Mouse (Mus musculus) embryo, embryonic 10 days (tissue): ENCODE data around the gene Itfg2.

ENCODE experiments used
- DNase-seq: peaks from one replicate; pipeline ENCODE4 v3.0.0-alpha.2; 2015; ENCODE audit warnings: low spot score

The Itfg2 gene

DNA sequence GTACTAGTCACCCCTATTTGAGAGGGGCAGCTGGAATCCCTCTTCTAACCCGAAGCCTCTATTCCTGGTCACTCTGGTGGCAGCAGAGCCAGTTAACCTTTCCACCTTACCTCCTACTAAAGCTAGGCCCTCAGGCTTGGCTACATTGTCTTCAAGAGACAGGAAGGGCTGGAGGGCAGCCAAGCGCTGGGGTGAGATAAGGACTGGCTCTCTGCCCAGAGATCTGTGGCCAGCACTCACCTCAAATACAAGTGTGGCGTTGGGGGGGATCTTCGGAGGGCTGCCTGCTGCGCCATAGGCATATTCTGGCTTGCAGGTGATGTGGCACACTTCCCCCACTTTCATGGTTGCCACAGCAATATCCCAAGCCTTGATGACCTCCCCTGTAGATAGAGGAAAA is 10.7 kb upstream of the Itfg2 start:
- no peak for DNase-seq

DNA sequence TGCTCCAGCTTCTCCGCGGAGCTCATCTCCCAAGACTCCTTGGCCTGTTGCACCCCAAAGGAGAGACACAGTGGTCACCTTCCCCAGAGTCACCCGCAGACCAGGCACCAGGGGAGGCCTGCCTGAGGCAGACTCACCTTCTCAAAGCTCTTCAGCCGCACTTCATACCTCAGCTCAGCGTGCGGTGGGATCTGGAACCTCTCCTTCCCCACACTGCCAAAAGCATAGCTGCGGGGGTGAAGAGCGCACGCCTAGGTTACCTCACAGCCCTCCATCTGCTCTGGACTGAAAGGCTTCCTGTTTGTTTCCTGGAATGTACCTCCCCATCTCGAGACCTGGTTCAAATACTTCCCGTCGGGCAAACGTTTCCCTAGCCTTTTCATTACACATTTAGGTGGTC is 8.8 kb upstream of the Itfg2 start:
- no peak for DNase-seq

DNA sequence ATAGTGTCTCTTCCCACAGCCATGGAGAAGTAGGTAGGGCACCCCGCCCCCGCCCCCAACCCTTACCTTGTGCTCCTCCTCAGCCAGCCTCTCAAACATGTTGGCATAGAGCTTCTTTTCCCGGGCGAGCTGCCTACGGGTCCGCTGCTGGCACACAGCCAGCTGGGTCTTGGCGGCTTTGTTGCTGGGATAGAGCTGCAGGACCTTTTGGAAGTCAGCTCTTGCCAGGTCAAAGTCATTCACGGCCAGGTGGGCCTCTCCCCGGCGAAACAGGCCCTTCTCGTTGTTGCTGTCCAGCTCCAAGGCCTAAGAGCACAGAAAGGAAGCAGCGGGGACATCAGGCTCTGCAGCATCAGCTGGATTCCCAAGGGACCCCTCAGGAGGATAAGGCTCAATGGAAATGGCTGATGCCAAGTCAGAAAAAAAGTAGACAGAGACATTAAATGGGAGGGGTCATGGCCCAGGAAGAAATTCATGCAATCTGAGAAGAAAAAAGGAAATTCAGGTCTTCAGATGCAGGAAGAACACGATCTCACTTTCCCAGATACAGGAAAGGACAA is 7.7 kb upstream of the Itfg2 start:
- no peak for DNase-seq

DNA sequence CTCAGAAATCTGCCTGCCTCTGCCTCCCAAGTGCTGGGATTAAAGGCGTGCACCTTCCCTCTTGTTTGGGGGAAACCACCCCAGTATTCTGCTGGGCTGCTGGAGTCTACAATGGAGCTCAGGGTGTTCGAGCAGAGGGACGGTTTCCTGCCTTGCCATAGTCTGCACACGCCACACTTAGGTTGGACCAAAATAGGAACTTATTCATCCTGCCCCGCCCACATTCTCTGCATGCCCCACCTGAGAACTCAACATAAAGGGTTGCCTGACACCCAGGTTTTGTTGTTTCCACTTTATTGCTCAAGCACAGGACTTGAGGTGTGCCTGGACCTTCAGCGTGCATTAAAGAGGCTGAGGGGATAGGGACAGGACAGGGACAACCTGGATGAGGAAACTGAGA is 5.1 kb upstream of the Itfg2 start:
- no peak for DNase-seq

DNA sequence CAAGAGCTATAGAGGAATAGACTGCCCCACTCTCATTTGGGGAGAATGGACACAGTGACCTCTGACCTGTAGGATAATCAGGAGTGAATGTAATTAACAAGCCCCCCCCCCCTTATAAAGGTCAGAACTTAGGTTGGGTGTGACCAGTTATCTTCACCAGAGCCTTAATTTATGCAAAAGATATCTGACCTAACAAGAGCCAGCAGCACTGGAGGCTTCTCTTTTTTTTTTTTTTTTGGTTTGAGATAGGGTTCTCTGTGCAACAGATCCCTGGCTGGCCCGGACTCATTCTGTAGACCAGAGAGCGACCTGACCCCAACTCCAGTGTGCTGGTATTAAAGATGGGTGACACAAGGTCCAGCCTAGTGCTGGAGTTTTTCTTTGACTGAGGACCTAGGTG is 4.6 kb upstream of the Itfg2 start:
- no peak for DNase-seq

DNA sequence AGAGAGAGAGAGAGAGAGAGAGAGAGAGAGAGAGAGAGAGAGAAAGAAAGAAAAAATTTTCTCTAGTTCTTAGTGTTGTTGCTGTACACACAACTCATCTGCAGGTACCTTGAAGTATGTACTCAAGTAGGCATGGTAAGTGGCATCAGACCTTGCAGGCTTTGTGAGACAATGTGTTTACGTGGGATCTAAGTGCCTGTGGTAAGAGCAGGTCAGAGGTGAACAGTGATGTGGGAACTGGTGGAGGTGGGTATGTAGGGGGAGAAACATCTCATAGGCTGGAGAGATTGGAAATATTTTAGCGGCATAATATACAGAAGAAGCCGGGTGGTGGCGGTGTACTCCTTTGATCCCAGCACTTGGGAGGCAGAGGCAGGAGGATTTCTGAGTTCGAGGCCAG is 2.8 kb upstream of the Itfg2 start:
- DNase-seq: no peak

DNA sequence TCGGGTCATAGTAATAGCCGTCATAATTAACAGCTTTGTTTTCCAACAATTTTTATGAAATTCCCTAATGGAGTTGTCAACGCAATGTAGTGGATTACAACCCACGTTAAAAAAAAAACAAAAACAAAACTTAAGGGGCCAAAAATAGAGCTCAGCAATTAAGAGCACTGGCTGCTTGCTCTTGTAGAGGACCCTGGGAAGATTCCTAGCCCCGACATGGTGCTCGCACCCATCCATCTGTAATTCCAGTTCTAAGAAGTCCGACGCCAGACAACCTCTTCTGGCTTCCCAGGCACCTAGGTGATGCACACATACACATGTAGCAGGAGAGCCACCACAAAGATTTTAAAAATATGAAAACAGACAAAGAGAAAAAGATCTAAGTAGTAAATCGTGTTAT is 315 bp upstream of the Itfg2 start:
- DNase-seq: no peak

DNA sequence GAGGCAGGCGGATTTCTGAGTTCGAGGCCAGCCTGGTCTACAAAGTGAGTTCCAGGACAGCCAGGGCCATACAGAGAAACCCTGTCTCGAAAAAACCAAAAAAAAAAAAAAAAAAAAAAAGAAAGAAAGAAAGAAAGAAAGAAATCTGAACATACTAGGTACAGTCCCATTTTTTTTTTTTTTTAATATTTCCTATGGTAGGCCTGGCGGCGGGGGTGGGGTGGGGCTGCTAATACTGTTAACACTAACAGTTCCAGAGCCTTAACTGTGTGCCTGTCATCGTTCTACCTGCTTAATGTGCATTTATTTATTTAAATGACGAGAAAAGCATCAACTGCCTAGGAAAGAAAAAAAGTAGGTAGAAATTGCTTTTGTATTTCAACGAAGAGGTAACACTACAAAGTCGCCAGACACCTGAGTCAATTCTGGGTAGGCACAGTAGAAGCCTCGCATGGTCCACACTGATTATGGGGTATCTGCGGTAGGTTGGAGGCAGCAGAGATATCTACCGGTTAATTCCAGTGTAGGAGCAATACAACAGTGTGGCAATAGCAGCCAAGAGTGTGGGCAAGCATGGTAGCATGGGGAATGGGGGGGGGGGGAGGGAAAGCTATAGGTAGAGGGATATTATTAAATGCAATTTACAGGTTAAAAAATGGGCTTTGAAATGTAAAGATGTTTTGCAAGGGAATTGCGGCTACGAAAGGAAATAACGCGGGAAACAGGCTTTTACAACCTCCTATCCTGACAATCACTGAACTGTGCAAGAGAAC is 1.0 kb downstream of the Itfg2 start:
- DNase-seq: peak; percentile 21

DNA sequence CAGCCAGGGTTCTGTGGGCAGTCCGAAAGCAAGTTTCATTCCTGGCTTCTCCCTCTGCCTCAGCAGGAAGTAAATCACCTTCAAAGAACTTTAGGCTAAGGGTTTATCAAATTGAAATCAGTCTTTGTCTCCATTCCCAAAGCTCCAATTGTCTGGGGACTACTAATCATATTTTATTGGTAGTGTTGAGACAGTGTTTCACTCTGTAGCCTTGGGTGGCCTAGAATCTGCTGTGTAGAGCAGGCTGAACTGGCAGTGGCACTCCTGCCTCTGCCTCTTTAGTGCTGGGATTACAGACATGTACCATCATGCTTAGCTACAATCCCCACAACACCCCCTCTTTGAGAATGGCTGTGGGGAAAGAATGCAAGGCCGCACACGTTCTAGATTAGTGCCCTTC is 3.3 kb downstream of the Itfg2 start:
- DNase-seq: no peak

DNA sequence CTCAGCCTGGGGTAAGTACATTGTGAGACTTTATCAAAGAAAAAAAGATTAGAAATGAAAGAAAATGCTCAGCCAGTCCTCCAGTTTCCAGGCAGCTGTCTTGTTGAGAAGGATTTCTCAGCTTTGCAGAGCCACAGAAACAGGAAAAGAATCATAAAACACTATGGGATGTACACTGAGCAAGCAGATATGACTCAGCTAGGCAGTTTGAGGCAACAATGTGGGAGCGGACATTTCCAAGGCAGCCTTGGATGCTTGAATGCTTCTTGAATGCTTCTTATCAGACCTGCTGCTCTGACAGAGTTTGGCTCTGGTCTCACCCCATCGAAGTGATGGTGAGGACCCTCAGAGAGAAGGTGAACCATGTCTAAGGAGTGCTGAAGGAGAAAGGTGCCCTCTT is 3.7 kb downstream of the Itfg2 start:
- no peak for DNase-seq

DNA sequence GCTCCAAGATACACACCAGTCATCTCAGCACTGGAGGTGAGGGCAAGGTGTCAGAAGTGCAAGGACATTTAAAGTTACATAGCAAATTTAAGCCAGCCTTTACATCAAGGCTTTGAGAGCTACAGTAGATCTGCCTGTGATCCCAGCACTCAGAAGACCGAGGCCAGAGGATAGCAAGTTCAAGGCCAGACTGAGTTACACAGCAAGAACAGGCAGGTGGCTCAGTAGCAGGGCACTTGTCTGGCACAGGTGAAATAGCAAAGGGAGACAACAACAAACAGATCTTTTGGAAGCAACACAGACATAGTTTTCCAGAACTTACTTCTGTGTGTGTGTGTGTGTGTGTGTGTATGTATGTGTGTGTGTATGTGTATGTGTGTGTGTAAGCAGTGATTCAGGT is 6.7 kb downstream of the Itfg2 start:
- DNase-seq: no peak

DNA sequence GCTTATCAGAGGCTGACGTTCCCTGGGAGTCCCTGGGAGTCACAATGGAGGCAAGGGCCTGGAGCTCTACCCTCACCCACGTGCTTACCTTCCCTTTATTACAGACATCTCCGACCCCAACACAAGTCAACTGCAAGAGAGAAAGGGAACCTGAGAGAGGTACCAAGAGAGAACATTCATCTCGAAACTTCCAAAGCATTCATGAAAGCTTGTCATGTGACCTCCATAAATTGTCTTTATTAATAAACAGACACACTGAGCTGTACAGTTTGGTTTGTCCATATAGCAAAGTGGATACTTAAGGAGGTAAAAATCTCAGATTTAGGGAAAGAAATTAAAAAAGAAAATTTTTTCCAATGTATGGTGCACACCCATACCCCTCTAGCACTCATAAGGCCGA is 8.6 kb downstream of the Itfg2 start:
- no peak for DNase-seq

DNA sequence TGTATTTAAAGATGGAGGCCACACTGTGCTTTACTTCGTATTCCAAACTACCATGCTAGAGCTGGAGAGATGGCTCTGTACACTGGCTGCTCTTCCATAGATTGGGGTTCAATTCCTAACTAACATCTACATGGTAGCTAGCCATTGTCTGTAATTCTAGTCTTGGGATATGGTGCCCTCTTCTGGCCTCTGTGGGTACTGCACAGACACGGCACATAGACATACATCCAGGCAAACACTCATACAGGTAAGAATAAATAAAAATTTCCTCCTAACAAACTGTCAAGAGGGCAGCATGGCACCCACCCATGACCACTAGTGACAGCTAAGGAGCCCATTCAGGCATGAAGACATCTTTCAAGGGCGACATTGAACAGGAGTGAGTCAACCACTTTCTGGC is 13.6 kb downstream of the Itfg2 start:
- DNase-seq: peak; percentile 75

DNA sequence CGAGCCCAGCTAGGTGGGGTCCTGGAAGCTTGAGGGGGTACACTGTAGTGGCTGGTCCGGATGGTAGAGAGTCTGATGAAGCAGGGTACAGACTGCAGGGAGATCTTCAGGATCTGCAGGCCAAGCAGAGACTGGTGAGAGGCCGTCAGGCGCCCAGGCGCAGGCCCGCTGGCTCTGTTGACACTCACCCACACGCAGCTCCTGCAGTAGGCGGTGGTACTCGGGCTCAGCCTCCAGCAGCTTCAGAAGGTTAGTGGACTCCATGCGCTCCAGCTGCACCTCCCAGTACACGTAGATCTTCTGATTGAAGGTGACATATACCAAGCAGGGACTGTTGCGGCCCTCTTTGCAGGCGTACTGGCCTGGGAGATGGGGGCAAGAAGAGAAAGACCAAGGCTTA is 14.4 kb downstream of the Itfg2 start:
- no peak for DNase-seq

DNA sequence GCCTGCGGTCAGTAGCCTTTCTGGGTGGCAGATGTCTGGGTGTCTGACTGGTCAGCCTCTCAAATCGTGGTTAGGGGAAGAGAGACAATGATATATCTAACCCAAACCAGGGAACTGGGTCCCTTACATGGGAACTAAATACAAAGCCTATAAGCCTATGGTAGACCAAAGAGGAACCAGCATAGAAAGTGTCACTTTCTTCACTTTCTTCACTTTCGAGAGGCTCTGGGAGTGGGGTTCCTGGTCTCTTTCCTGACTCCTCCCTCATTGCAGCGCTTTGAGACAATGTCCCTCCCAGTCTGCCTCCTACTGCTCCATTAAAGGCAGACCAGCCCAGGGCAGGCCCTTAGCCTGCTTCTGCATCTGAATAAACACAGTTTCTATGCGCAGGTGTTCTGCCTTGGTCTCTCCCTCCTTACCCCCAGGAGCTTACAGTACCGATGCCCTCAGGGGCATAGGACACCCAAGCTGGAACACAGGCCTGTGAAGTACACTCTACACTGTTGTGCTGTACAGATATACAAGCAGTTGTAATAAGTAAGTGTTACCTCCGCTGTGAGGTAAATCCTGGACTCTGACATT is 16.1 kb downstream of the Itfg2 start:
- DNase-seq: no peak

DNA sequence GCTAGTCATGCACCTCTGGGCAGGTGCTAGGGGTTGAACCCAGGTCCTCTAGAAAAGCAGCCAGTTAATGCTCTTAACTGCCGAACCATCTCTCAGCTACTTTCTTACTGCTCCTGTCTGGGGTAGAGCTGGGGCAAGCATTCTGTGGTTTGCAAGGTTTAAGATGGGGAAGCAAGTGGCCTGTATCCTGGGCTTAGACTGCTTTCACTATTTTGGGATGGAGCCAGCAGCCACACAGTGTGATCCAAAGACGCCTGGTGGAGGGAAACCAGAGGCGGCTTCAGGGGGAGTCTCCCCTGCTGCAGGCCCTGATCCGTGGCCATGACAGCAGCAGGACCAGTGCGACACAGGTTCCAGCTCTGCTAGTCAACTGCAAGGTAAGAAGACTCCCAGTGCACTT is 20.0 kb downstream of the Itfg2 start:
- no peak for DNase-seq

DNA sequence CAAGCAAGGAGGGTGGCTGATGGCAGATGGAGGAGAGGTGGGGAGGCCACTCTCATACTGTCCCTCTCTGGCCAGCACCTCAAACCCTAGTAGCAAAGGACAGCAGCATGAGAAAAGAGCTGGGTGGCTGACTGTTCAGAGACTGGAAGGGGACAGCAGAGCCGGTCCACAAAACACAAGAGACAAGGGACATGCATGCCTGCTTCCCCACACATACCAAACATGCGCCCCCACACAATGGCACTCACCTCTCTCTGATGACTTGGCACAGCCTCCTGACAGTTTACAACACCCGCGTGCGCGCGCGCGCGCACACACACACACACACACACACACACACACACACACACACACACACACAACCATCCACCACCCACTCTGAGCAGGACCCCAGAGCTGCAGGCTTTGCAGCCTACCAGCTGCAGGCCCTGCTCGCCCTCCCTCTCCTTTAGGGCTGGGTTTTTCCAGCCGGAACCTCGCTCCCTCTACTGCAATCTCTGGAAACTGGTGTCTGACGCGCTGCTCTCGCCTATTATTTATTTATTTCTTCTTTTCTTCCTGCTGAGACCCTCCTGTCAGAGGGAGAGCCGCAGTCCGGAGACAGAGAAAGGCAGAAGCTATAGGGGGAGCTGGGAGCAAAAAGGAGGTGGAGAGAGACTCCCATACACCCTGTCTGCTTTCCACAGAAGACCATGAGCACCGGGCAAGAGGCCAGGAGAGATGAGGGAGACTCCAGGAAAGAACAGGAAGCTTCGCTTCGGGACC is 25.1 kb downstream of the Itfg2 start:
- no peak for DNase-seq

DNA sequence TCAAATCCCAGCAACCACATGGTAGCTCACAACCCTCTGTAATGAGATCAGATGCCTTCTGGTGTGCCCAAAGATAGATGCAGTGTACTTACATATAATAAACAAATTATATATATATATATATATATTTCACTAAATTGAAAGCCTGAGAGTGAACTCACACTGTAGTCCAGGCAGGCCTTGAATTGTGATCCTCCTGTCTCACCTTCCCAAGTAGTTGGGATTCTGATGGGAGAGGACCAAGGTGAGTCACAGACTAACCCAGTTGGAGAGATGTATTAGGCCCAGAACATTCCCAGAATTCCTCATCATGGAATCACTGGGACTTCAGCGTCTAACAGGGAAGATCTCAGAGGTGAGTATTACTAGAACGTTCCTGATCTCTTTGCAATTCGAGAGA is 25.7 kb downstream of the Itfg2 start, which contains the start of gene Nrip2:
Nrip2 (plus strand) TSS at position 301 of the 400 bp plus-strand sequence.
- DNase-seq: no peak

DNA sequence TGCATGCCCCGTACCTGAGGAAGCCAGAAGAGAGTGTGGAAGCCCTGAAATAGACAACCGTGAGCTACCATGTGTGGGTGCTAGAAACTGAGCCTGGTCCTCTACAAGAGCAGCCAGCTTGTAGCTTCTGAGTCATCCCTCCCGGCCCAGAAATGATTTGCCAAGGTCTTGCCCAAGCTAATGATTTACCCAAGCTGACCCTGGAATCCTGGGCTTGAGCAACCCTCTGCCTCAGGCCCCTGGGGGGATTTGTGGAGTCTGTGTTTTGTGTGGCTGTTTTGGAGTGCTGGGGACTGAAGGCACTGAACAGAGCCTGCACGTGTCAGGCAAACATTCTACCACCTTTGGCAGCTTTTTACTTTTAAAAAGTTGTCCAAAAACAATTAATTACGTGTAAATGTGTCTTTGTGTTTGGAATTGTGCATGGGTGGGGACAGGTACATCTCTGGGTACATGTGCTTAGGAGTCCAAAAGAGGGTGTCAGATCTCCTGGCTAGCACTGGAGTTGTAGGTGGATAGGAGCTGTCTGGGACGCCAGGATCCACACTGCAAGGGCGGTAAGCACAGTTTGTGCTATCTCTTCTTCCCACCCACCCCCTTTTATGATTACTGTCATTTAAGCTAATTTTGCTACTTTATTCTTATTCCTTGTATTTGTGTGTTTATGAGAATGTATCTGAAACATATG is 27.0 kb downstream of the Itfg2 start:
- no peak for DNase-seq

DNA sequence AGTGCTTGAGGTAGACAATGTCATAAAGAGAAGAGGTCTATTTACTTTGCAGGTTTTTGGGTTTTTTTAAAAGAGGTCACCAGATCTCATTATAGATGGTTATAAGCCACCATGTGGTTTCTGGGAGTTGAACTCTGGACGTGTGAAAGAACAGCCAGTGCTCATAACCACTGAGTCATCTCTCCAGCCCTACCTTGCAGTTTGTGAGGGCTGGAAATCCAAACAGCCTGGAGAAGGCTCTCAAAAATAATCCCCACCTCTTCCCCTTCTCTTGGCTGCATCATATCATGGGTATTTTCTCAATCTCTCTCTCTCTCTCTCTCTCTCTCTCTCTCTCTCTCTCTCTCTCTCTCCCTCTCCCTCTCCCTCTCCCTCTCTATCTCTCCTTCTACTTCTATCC is 34.0 kb downstream of the Itfg2 start:
- no peak for DNase-seq

DNA sequence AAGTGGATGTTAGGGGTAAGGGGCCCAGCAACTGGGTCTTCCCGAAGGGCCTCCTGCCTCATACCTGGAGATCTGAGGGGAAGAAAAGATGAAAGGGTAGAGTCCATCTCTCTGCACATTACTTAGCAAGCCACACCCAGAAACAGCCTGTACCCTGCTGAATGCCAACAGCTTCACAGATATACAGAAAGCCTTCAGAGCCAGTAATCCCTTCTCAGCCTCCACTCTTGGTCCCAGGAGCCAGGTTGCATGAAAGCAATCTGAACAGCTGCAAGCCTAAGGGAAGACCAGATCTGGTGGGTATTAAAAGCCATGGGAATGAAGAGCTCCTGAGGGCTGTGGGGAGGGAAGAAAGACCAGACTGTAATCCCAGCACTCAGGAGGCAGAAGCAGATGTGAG is 35.5 kb downstream of the Itfg2 start:
- DNase-seq: no peak

DNA sequence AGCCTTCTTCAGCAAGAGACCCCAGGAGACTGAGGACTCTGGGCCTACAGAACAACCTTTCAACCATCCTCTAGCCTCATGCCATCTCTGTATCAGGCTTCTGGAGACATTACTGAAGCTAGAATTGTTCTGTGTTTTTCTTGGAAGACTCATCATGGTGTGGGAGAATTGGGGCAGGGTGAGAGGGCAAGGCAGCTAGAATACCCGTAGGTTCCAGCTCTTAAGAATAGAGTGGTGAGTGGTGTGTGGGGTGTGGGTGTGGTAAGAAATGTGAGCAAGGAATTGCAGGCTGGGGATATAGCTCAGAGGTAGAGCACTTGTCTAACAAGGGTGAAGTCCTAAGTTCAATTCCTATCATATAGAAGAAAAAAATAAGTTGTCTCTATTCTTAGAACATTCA is 39.7 kb downstream of the Itfg2 start:
- no peak for DNase-seq
